Mouse (Mus musculus): Measurements from ENCODE around the gene Slc16a14.

GRCm38 (mm10) chr1:84861255-84861630, 73.7 kb downstream of the Slc16a14 start:
- TF ChIP-seq CTCF (conservative IDR thresholded peaks at IDR 0.05 in 1 of 2, IDR thresholded peaks at IDR 0.05 in 1 of 2; ENCODE audit: low read depth in 2 of 2, low read length in 2 of 2) (no peak), USF1 (IDR thresholded peaks at IDR 0.05; ENCODE audit: low read depth, low read length) (no peak), E2F4 (IDR thresholded peaks at IDR 0.05; ENCODE audit: insufficient replicate concordance, low read depth, low read length) (no peak), ELF1 (IDR thresholded peaks at IDR 0.05; ENCODE audit: low read depth, low read length) (no peak), EP300 (IDR thresholded peaks at IDR 0.05; ENCODE audit: low read length) (no peak), NRF1 (IDR thresholded peaks at IDR 0.05; ENCODE audit: low read depth, low read length) (no peak), SMC3 (IDR thresholded peaks at IDR 0.05; ENCODE audit: low read depth, low read length) (no peak), MAZ (IDR thresholded peaks at IDR 0.05; ENCODE audit: low read depth, low read length) (no peak)

Data from CH12.LX (cell line).